Mouse (Mus musculus) liver (tissue): ENCODE measurements around the gene Robo3.
A peak's percentile ranks its signal among the peaks of the same experiment; 100 is the strongest.

Experiments used
- DNase-seq: peaks from one replicate; pipeline ENCODE4 v3.0.0-alpha.2; 2020; ENCODE audit warnings: mixed read lengths

The Robo3 gene

GRCm38 (mm10) chr9:37432720-37433421, at the start of gene Robo3:
Robo3 (minus strand) TSS chr9:37433246.
- DNase-seq, result no peak

- DNase-seq, result no peak
These were observed 41.9 kb upstream of the Robo3 start for GRCm38 (mm10) chr9:37474923-37475322.

GRCm38 (mm10) chr9:37473611-37474125, 40.6 kb upstream of the Robo3 start:
- no peak for DNase-seq

GRCm38 (mm10) chr9:37462764-37463163, 29.7 kb upstream of the Robo3 start:
- peak; percentile 13 for DNase-seq

GRCm38 (mm10) chr9:37461571-37461970, 28.5 kb upstream of the Robo3 start:
- DNase-seq, result no peak

GRCm38 (mm10) chr9:37460961-37461340, 27.9 kb upstream of the Robo3 start:
- no peak for DNase-seq

GRCm38 (mm10) chr9:37460043-37460960, 27.3 kb upstream of the Robo3 start:
- peak; percentile 6 for DNase-seq

GRCm38 (mm10) chr9:37459665-37460042, 26.6 kb upstream of the Robo3 start:
- DNase-seq, result no peak

GRCm38 (mm10) chr9:37457151-37457550, 24.1 kb upstream of the Robo3 start:
- DNase-seq, result no peak

GRCm38 (mm10) chr9:37456481-37456910, 23.4 kb upstream of the Robo3 start:
- DNase-seq, result no peak

- DNase-seq, result no peak
These were observed 22.8 kb upstream of the Robo3 start for GRCm38 (mm10) chr9:37455868-37456267.

- DNase-seq, result no peak
These were observed 21.9 kb upstream of the Robo3 start for GRCm38 (mm10) chr9:37454991-37455390.

GRCm38 (mm10) chr9:37454011-37454492, 21.0 kb upstream of the Robo3 start:
- no peak for DNase-seq

- DNase-seq, result no peak
These were observed 20.3 kb upstream of the Robo3 start for GRCm38 (mm10) chr9:37453328-37453727.

GRCm38 (mm10) chr9:37452401-37452800, 19.4 kb upstream of the Robo3 start:
- no peak for DNase-seq

- no peak for DNase-seq
These were observed 5.0 kb upstream of the Robo3 start for GRCm38 (mm10) chr9:37437772-37438735.

- no peak for DNase-seq
These were observed 2.6 kb upstream of the Robo3 start for GRCm38 (mm10) chr9:37435616-37436015.

GRCm38 (mm10) chr9:37434932-37435331, 1.9 kb upstream of the Robo3 start:
- no peak for DNase-seq

GRCm38 (mm10) chr9:37433823-37434560, 946 bp upstream of the Robo3 start:
- DNase-seq, result no peak

- peak; percentile 26 for DNase-seq
These were observed 900 bp downstream of the Robo3 start for GRCm38 (mm10) chr9:37432026-37432666.

GRCm38 (mm10) chr9:37430582-37430981, 2.5 kb downstream of the Robo3 start:
- peak; percentile 80 for DNase-seq
